Mouse (Mus musculus) cerebellum, adult 2 months (tissue): ENCODE measurements around the gene Brf1.

ENCODE experiments used
- CTCF ChIP-seq: fragments of 200-500 bp; IDR thresholded peaks from 2 replicates; pipeline ENCODE4 v1.5.1; 2011; ENCODE audit warnings: low read depth, mild to moderate bottlenecking, control low read depth, low read length, moderate library complexity, borderline replicate concordance; ENCODE audit not compliant: insufficient read depth
- POLR2A ChIP-seq: fragments of 200-500 bp; IDR thresholded peaks from 2 replicates; pipeline ENCODE4 v1.6.1; 2011; ENCODE audit warnings: low read length, control low read depth, borderline replicate concordance; ENCODE audit not compliant: insufficient read depth

DNA sequence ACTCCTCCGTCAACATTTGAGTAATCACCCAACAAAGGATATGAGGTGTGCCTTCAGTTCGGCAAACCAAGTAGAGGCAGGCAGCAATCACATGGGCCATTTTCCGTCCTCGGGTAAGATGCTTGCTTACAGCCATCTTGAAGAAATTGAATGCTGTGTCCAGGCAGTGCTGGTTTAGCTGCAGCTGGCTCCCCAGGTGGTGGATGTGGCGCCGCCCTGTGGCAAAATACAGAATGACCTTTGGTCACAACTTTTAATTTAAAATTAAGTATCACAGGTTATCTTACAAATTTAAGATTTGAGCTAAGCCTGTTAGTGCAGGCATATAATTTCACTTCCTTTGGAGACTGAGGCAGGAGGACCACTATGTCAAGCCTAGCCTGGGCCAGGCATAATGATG is 12.6 kb downstream of the Brf1 start:
- TF ChIP-seq CTCF (peak; percentile 46; the same call in 1 of the 2 replicates), POLR2A (no peak)
